Mouse (Mus musculus) retina, postnatal 7 days (tissue): ENCODE results near the gene Lsr.
"Not testable (repeated sequence)": the region's sequence is repeated elsewhere in the genome, so short reads cannot be mapped to it uniquely, and the experiment has no call there.

Experiments used
- DNase-seq: peaks from one replicate; pipeline ENCODE4 v3.0.0-alpha.2; 2012; ENCODE audit warnings: low read depth, low spot score

The Lsr gene

GRCm38 (mm10) chr7:30964366-30964765 lies 8.9 kb downstream of the Lsr start:
- no peak for DNase-seq

GRCm38 (mm10) chr7:30962862-30963261 lies 10.4 kb downstream of the Lsr start:
- DNase-seq = no peak

GRCm38 (mm10) chr7:30959786-30960349 lies 13.4 kb downstream of the Lsr start:
- no peak for DNase-seq

- DNase-seq = no peak
Measured at GRCm38 (mm10) chr7:30958866-30959487, 14.3 kb downstream of the Lsr start.

- DNase-seq = no peak
Measured at GRCm38 (mm10) chr7:30958109-30958865, 15.0 kb downstream of the Lsr start.

GRCm38 (mm10) chr7:30957367-30957783 lies 15.9 kb downstream of the Lsr start:
- peak; percentile 82 for DNase-seq

GRCm38 (mm10) chr7:30956756-30957366 lies 16.4 kb downstream of the Lsr start, which contains the start of gene Usf2:
Usf2 (minus strand) TSS chr7:30956803.
- peak; percentile 77 for DNase-seq

- no peak for DNase-seq
Measured at GRCm38 (mm10) chr7:30956357-30956751, 16.9 kb downstream of the Lsr start.

- peak; percentile 84 for DNase-seq
Measured at GRCm38 (mm10) chr7:30955584-30956356, 17.5 kb downstream of the Lsr start.

GRCm38 (mm10) chr7:30954971-30955520 lies 18.2 kb downstream of the Lsr start:
- DNase-seq = no peak

GRCm38 (mm10) chr7:30954036-30954435 lies 19.2 kb downstream of the Lsr start:
- DNase-seq = no peak

- DNase-seq = no peak
Measured at GRCm38 (mm10) chr7:30953459-30953858, 19.8 kb downstream of the Lsr start.

- DNase-seq = no peak
Measured at GRCm38 (mm10) chr7:30952441-30953265, 20.6 kb downstream of the Lsr start.

GRCm38 (mm10) chr7:30949902-30950301 lies 23.4 kb downstream of the Lsr start:
- DNase-seq = not testable (repeated sequence)

- DNase-seq = no peak
Measured at GRCm38 (mm10) chr7:30945876-30946275, 27.4 kb downstream of the Lsr start.

GRCm38 (mm10) chr7:30945466-30945865 lies 27.8 kb downstream of the Lsr start:
- DNase-seq = not testable (repeated sequence)

GRCm38 (mm10) chr7:30944706-30945105 lies 28.6 kb downstream of the Lsr start:
- not testable (repeated sequence) for DNase-seq

GRCm38 (mm10) chr7:30943909-30944635 lies 29.2 kb downstream of the Lsr start, which contains the start of gene Hamp:
Hamp (minus strand) TSS chr7:30944032.
- DNase-seq = no peak

GRCm38 (mm10) chr7:30942365-30942764 lies 30.9 kb downstream of the Lsr start:
- DNase-seq = not testable (repeated sequence)
